7 mouse cellular contexts compared by ENCODE assay signal in genomic region chr10:53629247-53629917, GRCm38 (mm10). TPM values are rescaled to one million over a fixed set of nuclear protein-coding genes. Genes with fewer than 3 reads are reported as not detected.
DNase-seq lines count a peak whose midpoint lies in the region; ATAC-seq lines count a peak whose summit lies in the region.

No protein-coding gene starts in this region.

- peak overlapping the region; percentile 93 for H3K27ac ChIP-seq in limb, embryonic 10.5 days
- peak overlapping the region; percentile 81 for H3K27ac ChIP-seq in midbrain, embryonic 13.5 days

- peak; percentile 78 for ATAC-seq in granulocyte monocyte progenitor cell, adult 5-6 weeks (replicated peaks; ENCODE audit: poor library complexity, severe bottlenecking)
- ATAC-seq in midbrain, embryonic 13.5 days, result peak; percentile 91

- under 1% methylated on average over 67 of the region's 67 CpGs for WGBS in limb, embryonic 10.5 days
- under 1% methylated on average over 67 of the region's 67 CpGs for WGBS in midbrain, embryonic 13.5 days

- peak overlapping the region; percentile 73 for H3K9ac ChIP-seq in midbrain, embryonic 13.5 days (replicated peaks)

- no peaks in the 10 kb centered on the region for H3K9me3 ChIP-seq in limb, embryonic 10.5 days (replicated peaks)
- H3K9me3 ChIP-seq in midbrain, embryonic 13.5 days, result no peaks in the 10 kb centered on the region

- no peaks in the 10 kb centered on the region for H3K27me3 ChIP-seq in limb, embryonic 10.5 days (ENCODE audit: low read depth, poor library complexity, severe bottlenecking)
- no peaks in the 10 kb centered on the region for H3K27me3 ChIP-seq in midbrain, embryonic 13.5 days

- H3K4me1 ChIP-seq in limb, embryonic 10.5 days, result peaks cover 8% of the 10 kb centered on the region; the same call in 1 of the 2 replicates
- peaks cover 13% of the 10 kb centered on the region; the same call in 1 of the 2 replicates for H3K4me1 ChIP-seq in midbrain, embryonic 13.5 days (replicated peaks)

- H3K4me3 ChIP-seq in limb, embryonic 10.5 days, result peak overlapping the region; percentile 70
- H3K4me3 ChIP-seq in midbrain, embryonic 13.5 days (replicated peaks), result peak overlapping the region; percentile 77

- peak overlapping the region; percentile 56 for H3K4me2 ChIP-seq in midbrain, embryonic 13.5 days (replicated peaks)

- H3K36me3 ChIP-seq in limb, embryonic 10.5 days, result peaks cover 16% of the 10 kb centered on the region
- no peaks in the 10 kb centered on the region for H3K36me3 ChIP-seq in midbrain, embryonic 13.5 days

- peak; percentile 85 for DNase-seq in adrenal gland, adult 8-10 months
- peak; percentile 90 for DNase-seq in embryo, embryonic 9.5 days (ENCODE audit: extremely low spot score)
- peak; percentile 92 for DNase-seq in kidney, adult 11 months
- DNase-seq in limb, embryonic 10.5 days (ENCODE audit: low spot score), result peak; percentile 92
- DNase-seq in spleen, adult 12 weeks (ENCODE audit: low spot score), result peak; percentile 88

RNA-seq across cellular contexts. Expression of gene Mcm9, which starts 0.9 kb away (rescaled TPM):
- total RNA-seq in adrenal gland, adult 8-10 months (2022), result 10 to 100 TPM; 10.3 to 16.2 (median 13.9) TPM
- total RNA-seq in granulocyte monocyte progenitor cell, adult 5-6 weeks (2014; fragmentation: Nextera tagmentation), result 22.4 and 23.8 TPM in 2 replicates
- 10.8 and 29.0 TPM in 2 replicates for total RNA-seq in granulocyte monocyte progenitor cell, adult 5-6 weeks (2017)
- 12.5 and 14.7 TPM in 2 replicates for polyA plus RNA-seq in limb, embryonic 10.5 days (2016; fragmentation: Nextera tagmentation; extraction: Ambion mirVana)
- polyA plus RNA-seq in midbrain, embryonic 13.5 days (2015; fragmentation: Nextera tagmentation; extraction: Ambion mirVana), result 9.8 and 10.4 TPM in 2 replicates

RNA-seq across cellular contexts. Expression of gene Asf1a, which starts 32.8 kb away (rescaled TPM):
- total RNA-seq in adrenal gland, adult 8-10 months (2022), result 10 to 100 TPM; 27.7 to 33.4 (median 31.0) TPM
- 99.2 and 116 TPM in 2 replicates for total RNA-seq in granulocyte monocyte progenitor cell, adult 5-6 weeks (2014; fragmentation: Nextera tagmentation)
- 113 and 122 TPM in 2 replicates for total RNA-seq in granulocyte monocyte progenitor cell, adult 5-6 weeks (2017)
- polyA plus RNA-seq in limb, embryonic 10.5 days (2016; fragmentation: Nextera tagmentation; extraction: Ambion mirVana), result 176 and 177 TPM in 2 replicates
- polyA plus RNA-seq in midbrain, embryonic 13.5 days (2015; fragmentation: Nextera tagmentation; extraction: Ambion mirVana), result 112 and 113 TPM in 2 replicates

Comparison
In these comparisons a context has a peak if more than half of its experiments do, and no peak if none do; other contexts are left out.
1. Peak in every context shown above with its lines: DNase-seq, ATAC-seq, H3K4me3 ChIP-seq and H3K27ac ChIP-seq.